Mouse (Mus musculus) splenic B cell, adult 2 months (primary cell): ENCODE results near the gene Ano4.
A peak's percentile ranks its signal among the peaks of the same experiment; 100 is the strongest.

Experiments used
- DNase-seq: peaks from one replicate; pipeline ENCODE4 v3.0.0-alpha.2; 2011; ENCODE audit warnings: low read depth, low spot score
- H3K27me3 ChIP-seq: 2 replicates; pipeline ENCODE4 v1.6.1; 2012; ENCODE audit warnings: mild to moderate bottlenecking, low read length, moderate library complexity, mixed read lengths; ENCODE audit not compliant: control insufficient read depth, poor library complexity, insufficient read depth, severe bottlenecking
- H3K36me3 ChIP-seq: 2 replicates; pipeline ENCODE4 v1.6.1; 2012; ENCODE audit warnings: mild to moderate bottlenecking, low read length, moderate library complexity, mixed read lengths; ENCODE audit not compliant: control insufficient read depth, poor library complexity, insufficient read depth, severe bottlenecking

Gene Ano4

GRCm38 (mm10) chr10:89344491-89345195, at the start of gene Ano4:
TSS of gene Ano4 (minus strand) at chr10:89344762.
- DNase-seq = no peak
- Histone ChIP-seq H3K27me3 (no peaks in the 10 kb centered on the region), H3K36me3 (no peaks in the 10 kb centered on the region)

- no peak for DNase-seq
- Histone ChIP-seq H3K27me3 (no peaks in the 10 kb centered on the region), H3K36me3 (no peaks in the 10 kb centered on the region)
Measured at GRCm38 (mm10) chr10:89392687-89393086, 48.1 kb upstream of the Ano4 start.

- H3K27me3 ChIP-seq = no peaks in the 10 kb centered on the region
- DNase-seq = no peak
- H3K36me3 ChIP-seq = no peaks in the 10 kb centered on the region
Measured at GRCm38 (mm10) chr10:89391571-89392163, 47.1 kb upstream of the Ano4 start.

- Histone ChIP-seq H3K36me3 (no peaks in the 10 kb centered on the region), H3K27me3 (no peaks in the 10 kb centered on the region)
- DNase-seq = no peak
Measured at GRCm38 (mm10) chr10:89386461-89386860, 41.9 kb upstream of the Ano4 start.

- Histone ChIP-seq H3K27me3 (no peaks in the 10 kb centered on the region), H3K36me3 (no peaks in the 10 kb centered on the region)
- DNase-seq = peak; percentile 74
Measured at GRCm38 (mm10) chr10:89383462-89383861, 38.9 kb upstream of the Ano4 start.

- Histone ChIP-seq H3K36me3 (no peaks in the 10 kb centered on the region), H3K27me3 (no peaks in the 10 kb centered on the region)
- DNase-seq = no peak
Measured at GRCm38 (mm10) chr10:89377750-89378149, 33.2 kb upstream of the Ano4 start.

- no peaks in the 10 kb centered on the region for H3K36me3 ChIP-seq
- DNase-seq = no peak
Measured at GRCm38 (mm10) chr10:89370051-89370450, 25.5 kb upstream of the Ano4 start.

GRCm38 (mm10) chr10:89358933-89359332, 14.4 kb upstream of the Ano4 start:
- no peaks in the 10 kb centered on the region for H3K27me3 ChIP-seq
- DNase-seq = no peak
- no peaks in the 10 kb centered on the region for H3K36me3 ChIP-seq

More at GRCm38 (mm10) chr10:89370051-89370450, 25.5 kb upstream of the Ano4 start:
- no peaks in the 10 kb centered on the region for H3K27me3 ChIP-seq

GRCm38 (mm10) chr10:89354639-89355038, 10.1 kb upstream of the Ano4 start:
- no peak for DNase-seq
- Histone ChIP-seq H3K36me3 (no peaks in the 10 kb centered on the region), H3K27me3 (no peaks in the 10 kb centered on the region)

GRCm38 (mm10) chr10:89351416-89351815, 6.9 kb upstream of the Ano4 start:
- no peak for DNase-seq
- Histone ChIP-seq H3K27me3 (no peaks in the 10 kb centered on the region), H3K36me3 (no peaks in the 10 kb centered on the region)

- Histone ChIP-seq H3K27me3 (no peaks in the 10 kb centered on the region), H3K36me3 (no peaks in the 10 kb centered on the region)
- DNase-seq = no peak
Measured at GRCm38 (mm10) chr10:89345606-89346005, 1.0 kb upstream of the Ano4 start.

- no peak for DNase-seq
- Histone ChIP-seq H3K36me3 (no peaks in the 10 kb centered on the region), H3K27me3 (no peaks in the 10 kb centered on the region)
Measured at GRCm38 (mm10) chr10:89345196-89345533, 603 bp upstream of the Ano4 start.

- Histone ChIP-seq H3K36me3 (no peaks in the 10 kb centered on the region), H3K27me3 (no peaks in the 10 kb centered on the region)
- no peak for DNase-seq
Measured at GRCm38 (mm10) chr10:89344132-89344490, 451 bp downstream of the Ano4 start.

- no peaks in the 10 kb centered on the region for H3K27me3 ChIP-seq
- no peak for DNase-seq
- no peaks in the 10 kb centered on the region for H3K36me3 ChIP-seq
Measured at GRCm38 (mm10) chr10:89343716-89344115, 846 bp downstream of the Ano4 start.

- no peak for DNase-seq
- Histone ChIP-seq H3K36me3 (no peaks in the 10 kb centered on the region), H3K27me3 (no peaks in the 10 kb centered on the region)
Measured at GRCm38 (mm10) chr10:89330261-89330660, 14.3 kb downstream of the Ano4 start.

- DNase-seq = no peak
- Histone ChIP-seq H3K27me3 (no peaks in the 10 kb centered on the region), H3K36me3 (no peaks in the 10 kb centered on the region)
Measured at GRCm38 (mm10) chr10:89329806-89330205, 14.8 kb downstream of the Ano4 start.
